Mouse (Mus musculus) testis, postnatal 14 days (tissue): ENCODE measurements at regions not wholly inside any gene's neighbourhood (a gene's known extent, or its start where the extent isn't known, plus 50 kb on each side); places are given as distances from the start of the nearest gene placed in this dataset.

Source experiments
- DNase-seq: peaks from one replicate; pipeline ENCODE4 v3.0.0; 2021; ENCODE audit warnings: low spot score

GRCm38 (mm10) chr9:68072624-68073023 lies 232.4 kb downstream of the Vps13c start:
- no peak for DNase-seq

DNA sequence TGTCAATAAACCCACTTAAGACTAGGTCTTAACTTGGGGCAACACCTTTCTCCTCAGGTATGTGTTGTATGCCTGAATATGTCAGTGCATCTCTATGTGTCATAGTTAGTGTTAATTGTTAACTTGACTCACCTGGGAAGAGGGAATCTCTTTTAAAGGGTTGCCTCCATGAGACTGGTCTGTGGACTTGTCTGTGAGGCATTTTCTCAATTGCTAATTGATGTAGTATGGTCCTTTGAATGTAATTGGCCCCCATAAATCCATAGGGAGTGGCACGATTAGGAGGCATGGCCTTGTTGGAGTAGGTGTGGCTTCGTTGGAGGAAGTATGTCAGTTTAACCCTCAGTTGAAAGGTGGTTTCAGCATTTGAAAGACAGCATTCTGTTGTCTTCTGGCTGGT lies 237.1 kb downstream of the Vps13c start:
- DNase-seq, result no peak

DNA sequence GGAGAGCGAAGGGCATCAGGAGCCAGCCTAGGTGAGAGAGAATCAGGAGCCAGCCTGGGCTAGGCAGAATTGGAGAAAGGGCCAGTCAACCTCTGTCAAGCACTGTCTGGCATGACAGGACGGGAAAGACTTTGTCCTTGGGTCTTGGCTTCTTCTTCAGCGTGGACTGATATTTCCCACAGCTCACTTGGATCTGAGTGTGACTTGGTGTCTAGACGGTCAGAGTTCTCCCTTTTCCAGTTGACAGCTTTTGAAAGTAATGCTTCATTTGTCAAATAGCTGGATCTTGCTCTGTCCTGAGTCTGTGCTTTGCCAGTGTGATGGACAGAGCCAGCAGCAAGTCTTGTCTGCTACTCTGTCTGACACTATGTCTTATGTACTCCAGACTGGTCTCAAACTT lies 243.1 kb downstream of the Vps13c start:
- DNase-seq, result no peak

DNA sequence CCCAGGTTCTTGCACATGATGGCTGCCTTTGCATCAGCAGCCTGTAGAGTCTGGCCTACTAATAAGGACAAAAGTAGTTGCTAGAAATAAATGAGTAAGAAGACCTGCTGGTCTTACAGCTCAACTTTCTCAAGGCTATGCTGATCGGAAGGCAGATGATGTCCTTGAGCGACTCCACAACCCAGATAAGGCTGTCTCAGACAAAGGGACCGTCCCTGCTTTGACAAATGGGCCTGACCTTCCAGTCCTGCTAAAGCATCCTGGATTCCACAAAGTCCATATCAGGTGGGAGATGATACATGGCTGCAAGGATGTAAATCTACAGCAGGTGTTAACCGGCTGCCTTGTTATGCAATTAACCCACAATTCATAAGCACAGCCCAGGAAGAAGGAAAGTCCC lies 244.8 kb downstream of the Vps13c start:
- DNase-seq, result no peak

DNA sequence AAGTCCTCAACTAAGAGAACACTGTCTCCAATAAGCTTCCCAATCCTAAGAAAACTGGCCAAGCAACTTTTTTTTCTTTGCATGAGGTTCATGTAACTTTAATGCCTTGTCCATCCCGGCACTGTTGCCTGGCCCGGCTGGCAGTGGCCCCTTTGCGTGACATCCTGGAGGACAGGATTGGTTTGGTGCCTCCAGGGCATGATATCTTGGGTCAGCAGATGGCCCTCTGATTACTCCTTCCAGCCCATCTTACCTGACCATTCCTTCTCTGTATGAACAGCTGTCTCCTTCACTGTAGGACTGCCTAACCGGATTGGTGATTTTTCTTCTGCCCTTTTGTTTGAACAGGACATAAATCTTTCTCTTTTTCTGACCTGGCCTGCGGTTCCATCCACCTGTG lies 254.4 kb downstream of the Vps13c start:
- DNase-seq, result no peak

DNA sequence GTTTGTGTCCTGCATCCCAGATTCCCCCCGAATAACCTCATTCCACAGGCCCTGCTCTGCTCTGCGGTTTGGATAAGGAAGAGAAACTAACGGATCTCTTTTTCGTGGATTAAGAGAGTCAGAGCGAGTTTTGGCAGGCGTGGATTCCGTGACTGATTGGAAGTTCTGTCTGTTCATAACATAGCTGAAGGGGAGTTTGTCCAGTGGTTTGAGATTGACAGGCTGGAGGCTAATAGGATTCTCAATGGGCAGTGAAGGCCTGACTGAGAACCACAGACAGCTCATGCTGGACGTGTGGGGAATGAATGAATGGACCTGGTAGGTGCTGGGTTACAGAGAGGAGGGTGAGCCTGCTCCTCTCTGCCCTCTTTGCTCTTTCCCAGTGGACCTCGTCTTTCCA lies 269.6 kb downstream of the Vps13c start:
- no peak for DNase-seq

- no peak for DNase-seq
These were observed 275.0 kb downstream of the Vps13c start for GRCm38 (mm10) chr9:68115151-68115690.

- DNase-seq, result no peak
These were observed 276.1 kb downstream of the Vps13c start for GRCm38 (mm10) chr9:68116221-68116741.

GRCm38 (mm10) chr9:68118266-68118665 lies 278.1 kb downstream of the Vps13c start:
- DNase-seq, result no peak

DNA sequence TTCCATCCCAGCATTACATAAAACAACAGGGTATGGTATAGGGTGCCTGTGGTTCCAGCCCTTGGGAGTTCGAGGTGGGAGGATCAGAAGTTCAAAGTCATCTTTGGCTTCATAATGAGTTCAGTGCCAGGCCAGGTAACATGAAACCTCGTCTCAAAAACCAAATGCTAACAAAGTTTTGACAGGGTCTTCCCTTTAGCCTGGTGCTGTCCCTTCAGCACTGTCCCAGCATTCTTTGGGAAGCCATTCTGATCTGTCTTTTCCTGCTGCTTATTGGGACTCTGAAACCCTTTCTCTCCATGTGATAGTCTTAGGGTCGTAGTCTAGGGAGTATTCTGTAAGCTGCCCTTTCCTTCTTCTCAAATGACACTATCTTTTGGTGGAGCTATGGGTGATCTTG lies 282.1 kb downstream of the Vps13c start:
- no peak for DNase-seq

GRCm38 (mm10) chr9:68131263-68131662 lies 291.1 kb downstream of the Vps13c start:
- no peak for DNase-seq

DNA sequence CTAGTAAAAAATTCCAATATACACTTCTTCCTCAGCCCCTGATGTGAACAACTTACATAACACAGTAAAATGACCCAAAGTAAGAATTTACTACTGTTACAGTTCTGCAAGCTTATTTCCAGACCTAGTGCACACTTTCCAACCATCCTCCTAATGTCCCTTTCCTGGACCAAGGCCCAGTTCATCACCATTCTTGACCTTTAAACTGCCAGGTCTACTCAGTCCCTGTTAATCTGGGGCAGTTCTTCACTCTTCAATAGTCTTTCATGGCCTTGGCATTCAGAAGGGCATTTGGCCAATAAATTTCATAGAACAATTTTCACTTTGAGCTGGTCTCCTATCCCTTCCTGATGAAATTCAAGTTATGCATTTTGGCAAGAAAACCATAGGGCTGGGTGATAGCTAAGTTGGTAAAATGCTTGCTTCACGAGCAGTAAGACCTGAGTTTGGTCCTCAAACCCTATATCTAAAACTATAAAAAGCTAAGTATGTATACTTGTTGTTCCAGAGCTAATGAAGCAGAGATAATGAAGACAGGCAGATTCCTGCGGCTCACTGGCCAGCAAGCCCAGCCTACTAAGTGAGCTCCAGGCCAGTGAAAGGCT lies 295.4 kb downstream of the Vps13c start:
- DNase-seq, result no peak

- DNase-seq, result no peak
These were observed 322.8 kb downstream of the Vps13c start for GRCm38 (mm10) chr9:68162813-68163570.

GRCm38 (mm10) chr9:68166556-68166955 lies 326.4 kb downstream of the Vps13c start:
- no peak for DNase-seq

DNA sequence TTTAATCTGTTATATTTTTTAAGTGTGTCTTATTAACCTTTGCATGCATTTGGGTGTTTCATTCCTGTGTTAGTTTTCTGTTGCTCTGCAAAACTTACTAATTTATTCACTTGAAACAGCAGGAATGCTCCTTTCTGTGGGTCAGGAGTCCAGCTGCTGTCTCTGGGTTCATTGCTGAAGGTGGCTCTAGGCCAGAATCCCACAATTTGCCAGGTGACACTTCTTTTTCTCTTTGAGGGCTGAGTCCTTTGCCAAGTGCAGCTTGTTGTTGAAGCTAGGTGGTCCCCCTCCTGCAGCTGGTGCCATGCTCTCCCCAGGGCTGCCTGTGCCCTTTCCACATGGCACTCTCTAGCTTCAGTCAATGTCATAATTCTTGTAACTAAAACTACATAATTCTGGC lies 348.7 kb downstream of the Vps13c start:
- DNase-seq, result no peak

- DNase-seq, result no peak
These were observed 359.6 kb downstream of the Vps13c start for GRCm38 (mm10) chr9:68199831-68200230.

DNA sequence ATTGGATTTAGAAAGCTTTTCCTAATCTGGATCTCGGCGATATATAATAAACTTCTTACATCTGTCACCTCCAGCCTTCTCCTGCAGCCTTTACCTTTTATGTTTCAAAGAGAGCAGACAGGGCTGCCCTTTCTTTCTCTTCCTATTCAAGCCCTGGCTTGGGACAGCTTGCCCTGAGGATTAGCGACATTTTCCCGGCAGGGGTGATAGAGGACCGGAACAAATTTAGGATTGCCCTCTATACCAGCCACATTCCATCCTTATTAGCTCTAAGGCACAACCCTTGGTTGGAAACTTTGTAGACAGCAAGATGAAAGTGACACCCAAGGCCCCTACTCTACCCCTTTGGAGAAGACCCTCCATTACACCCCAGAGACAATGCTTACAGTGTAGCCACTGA lies 360.8 kb downstream of the Vps13c start:
- DNase-seq, result no peak

GRCm38 (mm10) chr9:68225694-68226093 lies 385.5 kb downstream of the Vps13c start:
- no peak for DNase-seq

DNA sequence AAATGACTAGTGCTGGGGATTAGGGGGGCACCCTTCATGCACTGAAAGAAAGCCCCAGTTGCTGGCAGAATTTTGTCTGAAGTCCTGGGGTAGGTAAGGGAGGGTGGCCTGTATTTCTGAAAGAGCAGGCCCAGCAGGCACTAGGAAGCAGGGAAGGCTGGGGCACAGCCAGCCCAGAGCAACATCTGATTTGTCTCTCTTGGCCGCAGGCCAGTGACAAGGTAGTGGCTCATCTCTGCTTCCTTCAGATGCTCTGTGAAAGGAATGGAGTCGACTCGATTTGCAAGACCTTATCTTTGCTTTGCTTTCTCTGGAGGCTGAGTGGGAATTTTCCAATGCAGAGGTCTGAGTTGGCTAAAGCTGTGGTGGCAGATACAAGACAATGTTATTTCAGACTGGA lies 390.9 kb downstream of the Vps13c start:
- no peak for DNase-seq

GRCm38 (mm10) chr9:68234979-68235649 lies 394.9 kb downstream of the Vps13c start:
- DNase-seq, result no peak

DNA sequence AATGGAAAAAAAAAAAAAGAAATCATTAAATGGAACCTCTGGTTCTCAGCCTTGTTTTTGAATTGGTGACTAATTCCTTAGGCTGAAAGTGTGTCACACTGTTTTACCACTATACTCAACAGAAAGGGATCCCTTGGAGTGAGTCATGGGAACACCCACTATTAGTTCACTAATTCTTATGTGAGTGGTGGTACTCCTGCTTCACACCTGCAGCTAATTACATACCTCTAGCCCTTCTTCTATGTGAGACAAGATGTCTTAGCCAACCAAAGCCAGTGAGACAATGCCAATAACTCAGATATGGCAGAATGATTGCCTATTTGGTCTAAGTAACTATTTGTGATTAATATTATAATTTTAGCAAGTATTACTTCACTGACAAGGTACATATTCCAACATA lies 398.9 kb downstream of the Vps13c start:
- no peak for DNase-seq

DNA sequence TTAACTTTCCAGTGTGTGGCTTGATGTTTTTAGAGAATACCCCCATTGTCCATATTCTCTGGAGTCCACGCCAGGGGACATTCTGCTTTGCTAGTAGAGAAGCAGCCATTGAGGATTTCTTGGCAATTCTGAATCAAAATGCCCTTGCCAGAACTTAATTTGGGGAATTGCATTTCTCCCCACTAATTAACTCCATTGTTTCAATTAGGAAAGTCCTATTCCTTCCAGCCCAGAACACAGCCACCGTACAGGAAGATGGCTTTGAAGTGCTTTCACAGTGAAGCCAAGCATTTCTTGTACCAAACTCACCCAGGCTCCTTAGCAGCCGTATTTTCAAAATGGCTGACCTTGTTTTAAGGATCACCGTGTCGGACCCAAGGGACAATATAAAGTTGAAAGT lies 399.4 kb downstream of the Vps13c start:
- DNase-seq, result no peak

- no peak for DNase-seq
These were observed 403.6 kb upstream of the Rora start for GRCm38 (mm10) chr9:68250011-68250410.
